Mouse (Mus musculus): ENCODE data around the gene Ahcyl2. TPM values are rescaled to one million over a fixed set of nuclear protein-coding genes. Genes with fewer than 3 reads are reported as not detected.

Gene Ahcyl2
- polyA plus RNA-seq, 1 experiment from 2014 or later = 17.1 TPM

- no peak for TF ChIP-seq EP300 (IDR thresholded peaks at IDR 0.05)
- no peak for TF ChIP-seq CTCF (IDR thresholded peaks at IDR 0.05)
- H3K27ac ChIP-seq (ENCODE audit: low read length) = no peak overlapping the region
- H3K36me3 ChIP-seq (ENCODE audit: insufficient read depth, low read length) = no peaks in the 10 kb centered on the region
- H3K4me2 ChIP-seq (replicated peaks; ENCODE audit: low read depth, low read length) = no peak overlapping the region
- H3K4me3 ChIP-seq (ENCODE audit: low read depth, low read length) = no peak overlapping the region
- H3K4me1 ChIP-seq (ENCODE audit: insufficient read depth, low read depth, low read length) = no peaks in the 10 kb centered on the region
- ATAC-seq (no peak), DNase-seq (ENCODE audit: low spot score) (no peak)
- no peaks in the 10 kb centered on the region for H3K9me3 ChIP-seq (ENCODE audit: low read length)
- H3K9ac ChIP-seq (replicated peaks; ENCODE audit: low read depth) = no peak overlapping the region
- 85% methylated on average over 6 of the region's 6 CpGs for WGBS
- H3K27me3 ChIP-seq (replicated peaks; ENCODE audit: insufficient read depth, low read length) = no peaks in the 10 kb centered on the region
Measured at GRCm38 (mm10) chr6:29961081-29961480, 193.3 kb downstream of the Ahcyl2 start.

Other genes starting within 250 kb of the Ahcyl2 start
- 8.5 and 8.6 TPM in 2 replicates for gene Irf5, start 241.4 kb upstream of the Ahcyl2 start, polyA plus RNA-seq (2015; fragmentation: Nextera tagmentation; extraction: Ambion mirVana)
- 38.3 and 39.5 TPM in 2 replicates for gene Tnpo3, start 158.1 kb upstream of the Ahcyl2 start, polyA plus RNA-seq (2015; fragmentation: Nextera tagmentation; extraction: Ambion mirVana)
- gene Tspan33, start 73.8 kb upstream of the Ahcyl2 start, polyA plus RNA-seq (2015; fragmentation: Nextera tagmentation; extraction: Ambion mirVana) = 3.9 and 4.0 TPM in 2 replicates
- gene Smo, start 32.5 kb upstream of the Ahcyl2 start, polyA plus RNA-seq (2015; fragmentation: Nextera tagmentation; extraction: Ambion mirVana) = 8.8 and 10.9 TPM in 2 replicates
- 0.47 and 0.60 TPM in 2 replicates for gene Strip2, start 149.0 kb downstream of the Ahcyl2 start, polyA plus RNA-seq (2015; fragmentation: Nextera tagmentation; extraction: Ambion mirVana)

Measured in lung, postnatal 0 days (tissue).